Mouse (Mus musculus): ENCODE results near the gene Cfap73. TPM values are rescaled to one million over a fixed set of nuclear protein-coding genes. Genes with fewer than 3 reads are reported as not detected.
A peak's percentile ranks its signal among the peaks of the same experiment; 100 is the strongest.

Cfap73 gene
- polyA plus RNA-seq, 1 experiment from 2014 or later, result not detected

GRCm38 (mm10) chr5:120644227-120644626 lies 10.2 kb upstream of the Cfap73 start:
- H3K4me2 ChIP-seq, result no peak overlapping the region
- no peak overlapping the region for H3K27ac ChIP-seq
- H3K9me3 ChIP-seq, result no peaks in the 10 kb centered on the region
- ATAC-seq (ENCODE audit: insufficient number of reproducible peaks, insufficient read depth, low FRiP score, low TSS enrichment, low read depth), result no peak
- H3K9ac ChIP-seq, result no peak overlapping the region
- 80% methylated on average over 3 of the region's 3 CpGs for WGBS
- peaks cover 37% of the 10 kb centered on the region for H3K27me3 ChIP-seq
- no peak overlapping the region for H3K4me3 ChIP-seq
- no peaks in the 10 kb centered on the region for H3K36me3 ChIP-seq
- peaks cover 9% of the 10 kb centered on the region for H3K4me1 ChIP-seq

GRCm38 (mm10) chr5:120643365-120644085 lies 9.5 kb upstream of the Cfap73 start:
- no peak for ATAC-seq (ENCODE audit: insufficient number of reproducible peaks, insufficient read depth, low FRiP score, low TSS enrichment, low read depth)
- WGBS, result 71% methylated on average over 14 of the region's 14 CpGs
- H3K4me2 ChIP-seq, result no peak overlapping the region

DNA sequence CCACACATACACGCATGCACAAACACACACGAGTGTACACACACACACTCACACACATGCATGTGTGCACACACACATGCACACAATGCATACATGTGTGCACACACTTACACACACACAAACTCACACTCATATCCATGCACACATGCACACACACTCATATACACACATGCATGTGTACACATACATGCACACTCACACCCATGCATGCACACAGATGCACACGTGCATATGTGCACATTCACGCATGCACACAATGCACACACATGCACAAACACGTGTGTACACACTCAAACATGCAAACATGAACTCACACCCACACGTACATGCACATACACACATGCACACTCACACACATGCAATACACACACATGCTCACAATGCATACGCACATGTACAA lies 6.1 kb upstream of the Cfap73 start:
- no peak overlapping the region for H3K4me2 ChIP-seq
- ATAC-seq (ENCODE audit: insufficient number of reproducible peaks, insufficient read depth, low FRiP score, low TSS enrichment, low read depth), result no peak
- no peaks in the 10 kb centered on the region for H3K9me3 ChIP-seq
- no peak overlapping the region for H3K27ac ChIP-seq
- no peaks in the 10 kb centered on the region for H3K4me1 ChIP-seq
- no peak overlapping the region for H3K9ac ChIP-seq
- no peaks in the 10 kb centered on the region for H3K36me3 ChIP-seq
- 86% methylated on average over 7 of the region's 7 CpGs for WGBS
- 0 out of 2 replicates have a peak, but pooled peaks cover 4% of the 10 kb centered on the region for H3K27me3 ChIP-seq
- no peak overlapping the region for H3K4me3 ChIP-seq

More at GRCm38 (mm10) chr5:120643365-120644085, 9.5 kb upstream of the Cfap73 start:
- peaks cover 30% of the 10 kb centered on the region for H3K27me3 ChIP-seq
- H3K4me1 ChIP-seq, result peaks cover 2% of the 10 kb centered on the region
- H3K36me3 ChIP-seq, result no peaks in the 10 kb centered on the region
- H3K27ac ChIP-seq, result no peak overlapping the region
- no peak overlapping the region for H3K9ac ChIP-seq
- no peaks in the 10 kb centered on the region for H3K9me3 ChIP-seq
- no peak overlapping the region for H3K4me3 ChIP-seq

DNA sequence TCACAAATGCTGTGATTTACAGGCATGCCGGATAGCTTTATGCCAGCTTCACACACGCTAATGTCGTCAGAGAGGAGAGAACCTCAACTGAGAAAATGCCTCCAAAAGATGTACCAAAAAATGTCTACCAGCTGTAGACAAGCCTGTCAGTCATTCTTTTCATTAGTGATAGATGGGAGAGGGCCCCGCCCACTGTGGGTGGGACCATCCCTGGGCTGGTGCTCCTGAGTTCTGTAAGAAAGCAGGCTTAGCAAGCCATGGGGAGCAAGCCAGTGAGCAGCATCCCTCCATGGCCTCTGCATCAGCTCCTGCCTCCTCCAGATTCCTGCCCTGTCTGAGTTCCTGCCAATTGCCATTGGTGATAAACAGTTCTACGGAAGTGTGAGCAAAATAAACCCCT lies 1.6 kb upstream of the Cfap73 start:
- no peak for ATAC-seq (ENCODE audit: insufficient number of reproducible peaks, insufficient read depth, low FRiP score, low TSS enrichment, low read depth)
- Histone ChIP-seq H3K4me3 (no peak overlapping the region), H3K9ac (no peak overlapping the region), H3K36me3 (no peaks in the 10 kb centered on the region), H3K27ac (no peak overlapping the region), H3K27me3 (peaks cover 20% of the 10 kb centered on the region), H3K4me1 (no peaks in the 10 kb centered on the region), H3K9me3 (peaks cover 4% of the 10 kb centered on the region), H3K4me2 (no peak overlapping the region)
- WGBS, result 83% methylated on average over 5 of the region's 5 CpGs

GRCm38 (mm10) chr5:120634860-120635259 lies 825 bp upstream of the Cfap73 start:
- 36% methylated on average over 5 of the region's 5 CpGs for WGBS
- ATAC-seq (ENCODE audit: insufficient number of reproducible peaks, insufficient read depth, low FRiP score, low TSS enrichment, low read depth), result no peak

GRCm38 (mm10) chr5:120631892-120632291 lies 2.1 kb downstream of the Cfap73 start:
- peaks cover 4% of the 10 kb centered on the region for H3K9me3 ChIP-seq
- no peak overlapping the region for H3K27ac ChIP-seq
- H3K9ac ChIP-seq, result no peak overlapping the region
- peaks cover 6% of the 10 kb centered on the region; the same call in 1 of the 2 replicates for H3K4me1 ChIP-seq
- H3K36me3 ChIP-seq, result peaks cover 17% of the 10 kb centered on the region
- WGBS, result 90% methylated on average over 5 of the region's 5 CpGs
- H3K4me3 ChIP-seq, result no peak overlapping the region
- ATAC-seq (ENCODE audit: insufficient number of reproducible peaks, insufficient read depth, low FRiP score, low TSS enrichment, low read depth), result no peak
- H3K4me2 ChIP-seq, result no peak overlapping the region
- peaks cover 37% of the 10 kb centered on the region for H3K27me3 ChIP-seq

More at GRCm38 (mm10) chr5:120634860-120635259, 825 bp upstream of the Cfap73 start:
- H3K27me3 ChIP-seq, result peaks cover 28% of the 10 kb centered on the region
- H3K9me3 ChIP-seq, result peaks cover 4% of the 10 kb centered on the region
- H3K36me3 ChIP-seq, result no peaks in the 10 kb centered on the region
- H3K9ac ChIP-seq, result no peak overlapping the region
- no peak overlapping the region for H3K4me2 ChIP-seq
- no peak overlapping the region for H3K27ac ChIP-seq
- H3K4me1 ChIP-seq, result no peaks in the 10 kb centered on the region
- H3K4me3 ChIP-seq, result no peak overlapping the region

DNA sequence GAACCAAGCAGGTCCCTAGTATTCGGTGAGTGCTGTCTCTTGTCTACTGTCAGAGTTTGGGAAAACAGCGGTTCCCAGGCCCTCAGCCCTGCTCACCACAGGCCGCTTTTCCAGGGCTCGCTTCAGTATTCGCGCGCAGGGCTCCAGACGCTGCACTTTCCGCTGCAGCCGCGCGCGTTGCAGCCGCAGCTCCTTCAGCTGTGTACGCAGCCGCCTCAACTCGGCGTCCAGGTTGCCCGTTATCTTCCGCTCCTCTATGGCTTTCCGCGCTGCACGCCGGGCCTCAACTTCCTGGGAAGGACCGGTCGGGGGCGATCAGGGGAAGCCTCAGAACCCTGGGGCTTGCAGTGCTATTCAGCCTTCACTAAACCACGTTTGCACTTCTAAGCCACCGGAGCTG lies 2.9 kb downstream of the Cfap73 start:
- H3K27ac ChIP-seq, result no peak overlapping the region
- WGBS, result 5% methylated on average over 29 of the region's 29 CpGs
- no peak for ATAC-seq (ENCODE audit: insufficient number of reproducible peaks, insufficient read depth, low FRiP score, low TSS enrichment, low read depth)
- peak overlapping the region; percentile 28 for H3K4me3 ChIP-seq
- peaks cover 6% of the 10 kb centered on the region; the same call in 1 of the 2 replicates for H3K4me1 ChIP-seq
- H3K36me3 ChIP-seq, result peaks cover 25% of the 10 kb centered on the region
- peaks cover 4% of the 10 kb centered on the region for H3K9me3 ChIP-seq
- peak overlapping the region; percentile 54 for H3K4me2 ChIP-seq
- peaks cover 37% of the 10 kb centered on the region for H3K27me3 ChIP-seq
- H3K9ac ChIP-seq, result peak overlapping the region; percentile 58; the same call in 1 of the 2 replicates

DNA sequence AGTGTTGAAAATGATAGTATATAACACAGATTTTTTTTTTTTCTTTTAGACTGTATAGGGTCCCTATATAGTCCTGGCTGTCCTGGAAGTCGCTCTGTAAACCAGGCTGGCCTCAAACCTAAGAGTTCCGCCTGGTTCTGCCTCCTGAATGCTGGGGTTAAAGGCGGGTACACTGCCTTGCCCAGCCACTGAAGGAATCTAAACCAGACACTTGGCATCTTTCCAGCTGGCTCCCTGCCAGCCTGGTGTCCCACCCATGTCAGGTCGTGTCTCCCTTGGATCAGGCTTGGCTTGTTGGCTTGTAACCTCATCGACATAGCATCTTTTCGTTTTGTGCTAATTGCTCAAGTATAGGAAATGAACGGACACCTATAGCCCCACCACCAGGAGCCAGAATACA lies 5.4 kb downstream of the Cfap73 start:
- 55% methylated on average over 7 of the region's 7 CpGs for WGBS
- no peak overlapping the region for H3K4me3 ChIP-seq
- H3K27me3 ChIP-seq, result peaks cover 34% of the 10 kb centered on the region
- H3K4me2 ChIP-seq, result no peak overlapping the region
- no peak overlapping the region for H3K27ac ChIP-seq
- peaks cover 50% of the 10 kb centered on the region for H3K36me3 ChIP-seq
- peaks cover 4% of the 10 kb centered on the region for H3K9me3 ChIP-seq
- ATAC-seq (ENCODE audit: insufficient number of reproducible peaks, insufficient read depth, low FRiP score, low TSS enrichment, low read depth), result no peak
- peaks cover 6% of the 10 kb centered on the region; the same call in 1 of the 2 replicates for H3K4me1 ChIP-seq
- H3K9ac ChIP-seq, result no peak overlapping the region

GRCm38 (mm10) chr5:120627515-120628300 lies 6.3 kb downstream of the Cfap73 start:
- Histone ChIP-seq H3K27ac (no peak overlapping the region), H3K9me3 (peaks cover 4% of the 10 kb centered on the region), H3K9ac (no peak overlapping the region), H3K36me3 (peaks cover 58% of the 10 kb centered on the region), H3K4me1 (peaks cover 6% of the 10 kb centered on the region; the same call in 1 of the 2 replicates), H3K4me3 (no peak overlapping the region), H3K4me2 (no peak overlapping the region), H3K27me3 (peaks cover 30% of the 10 kb centered on the region)
- no peak for ATAC-seq (ENCODE audit: insufficient number of reproducible peaks, insufficient read depth, low FRiP score, low TSS enrichment, low read depth)
- WGBS, result 86% methylated on average over 15 of the region's 15 CpGs

DNA sequence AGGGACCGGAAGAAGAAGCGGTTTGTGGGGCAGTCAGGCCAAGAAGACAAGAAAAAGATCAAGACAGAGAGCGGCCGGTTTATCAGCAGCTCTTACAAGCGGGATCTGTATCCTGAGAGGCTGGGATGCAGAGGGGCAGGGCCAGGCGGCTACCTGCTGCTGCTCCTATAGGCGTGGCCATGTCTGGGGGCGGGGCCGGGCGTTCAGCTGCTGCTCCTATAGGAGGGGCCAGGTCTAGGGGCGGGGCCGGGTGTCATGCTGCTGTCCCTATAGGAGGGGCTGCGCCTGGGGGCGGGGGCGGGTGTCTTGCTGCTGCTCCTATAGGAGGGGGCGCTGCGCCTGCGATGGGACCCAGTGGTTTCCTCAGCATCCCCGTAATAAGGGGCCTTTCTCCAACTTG lies 7.6 kb downstream of the Cfap73 start:
- Histone ChIP-seq H3K9ac (no peak overlapping the region), H3K4me2 (no peak overlapping the region), H3K36me3 (peaks cover 69% of the 10 kb centered on the region), H3K27ac (no peak overlapping the region), H3K9me3 (no peaks in the 10 kb centered on the region), H3K27me3 (peaks cover 24% of the 10 kb centered on the region), H3K4me3 (no peak overlapping the region), H3K4me1 (peaks cover 18% of the 10 kb centered on the region)
- WGBS, result 26% methylated on average over 19 of the region's 19 CpGs
- no peak; the same call in 1 of the 2 replicates for ATAC-seq (ENCODE audit: insufficient number of reproducible peaks, insufficient read depth, low FRiP score, low TSS enrichment, low read depth)

- Histone ChIP-seq H3K27me3 (peaks cover 5% of the 10 kb centered on the region; the same call in 1 of the 2 replicates), H3K9ac (no peak overlapping the region), H3K4me3 (no peak overlapping the region), H3K36me3 (peaks cover 89% of the 10 kb centered on the region), H3K4me2 (no peak overlapping the region), H3K4me1 (peaks cover 18% of the 10 kb centered on the region), H3K9me3 (no peaks in the 10 kb centered on the region), H3K27ac (no peak overlapping the region)
- 94% methylated on average over 10 of the region's 10 CpGs for WGBS
- no peak for ATAC-seq (ENCODE audit: insufficient number of reproducible peaks, insufficient read depth, low FRiP score, low TSS enrichment, low read depth)
Measured at GRCm38 (mm10) chr5:120624427-120624826, 9.6 kb downstream of the Cfap73 start.
